Mouse (Mus musculus) embryonic facial prominence, embryonic 15.5 days (tissue): ENCODE results near the gene Fat1. TPM values are rescaled to one million over a fixed set of nuclear protein-coding genes. Genes with fewer than 3 reads are reported as not detected.

Experiments used
- ATAC-seq: fragments of 200-750 bp; cut with Nextera tagmentation; 2 replicates; pipeline ENCODE4 v1.8.0; 2017; ENCODE audit warnings: low read depth, moderate TSS enrichment; ENCODE audit not compliant: insufficient number of reproducible peaks, low FRiP score, low TSS enrichment
- H3K27ac ChIP-seq: fragments of 300-500 bp; sonication (generic); replicated peaks from 2 replicates; pipeline ENCODE4 v1.5.1; 2015; ENCODE audit warnings: mild to moderate bottlenecking, inconsistent platforms
- H3K27me3 ChIP-seq: fragments of 300-500 bp; sonication (generic); 2 replicates; pipeline ENCODE4 v1.6.1; 2015; ENCODE audit warnings: inconsistent platforms
- H3K36me3 ChIP-seq: fragments of 300-500 bp; sonication (generic); 2 replicates; pipeline ENCODE4 v1.6.1; 2015; ENCODE audit warnings: mild to moderate bottlenecking, inconsistent platforms
- H3K4me1 ChIP-seq: fragments of 300-500 bp; sonication (generic); 2 replicates; pipeline ENCODE4 v1.6.1; 2015; ENCODE audit warnings: inconsistent platforms
- H3K4me2 ChIP-seq: fragments of 300-500 bp; sonication (generic); replicated peaks from 2 replicates; pipeline ENCODE4 v1.6.1; 2015; ENCODE audit warnings: mild to moderate bottlenecking, inconsistent platforms
- H3K4me3 ChIP-seq: fragments of 300-500 bp; sonication (generic); replicated peaks from 2 replicates; pipeline ENCODE4 v1.5.1; 2015; ENCODE audit warnings: mild to moderate bottlenecking, inconsistent platforms
- H3K9ac ChIP-seq: fragments of 300-500 bp; sonication (generic); 2 replicates; pipeline ENCODE4 v1.6.1; 2015; ENCODE audit warnings: inconsistent platforms
- H3K9me3 ChIP-seq: fragments of 300-500 bp; sonication (generic); replicated peaks from 2 replicates; pipeline ENCODE4 v1.6.1; 2016; ENCODE audit warnings: inconsistent platforms
- WGBS: fragments of 180-500 bp; shearing (Covaris S2); methylation state at CpG from one replicate; pipeline ENCODE4 v1.1.7; 2015; 5-methylcytosine and 5-hydroxymethylcytosine counted together
- polyA plus RNA-seq: library from polyadenylated mRNA; unstranded; fragments of >200 nt; fragmentation: Nextera tagmentation; extraction: Ambion mirVana; gene quantifications from 2 replicates; pipeline ENCODE4 v1.2.1, GENCODE M21; 2015

The Fat1 gene
- polyA plus RNA-seq, 1 experiment from 2014 or later: 24.8 TPM

DNA sequence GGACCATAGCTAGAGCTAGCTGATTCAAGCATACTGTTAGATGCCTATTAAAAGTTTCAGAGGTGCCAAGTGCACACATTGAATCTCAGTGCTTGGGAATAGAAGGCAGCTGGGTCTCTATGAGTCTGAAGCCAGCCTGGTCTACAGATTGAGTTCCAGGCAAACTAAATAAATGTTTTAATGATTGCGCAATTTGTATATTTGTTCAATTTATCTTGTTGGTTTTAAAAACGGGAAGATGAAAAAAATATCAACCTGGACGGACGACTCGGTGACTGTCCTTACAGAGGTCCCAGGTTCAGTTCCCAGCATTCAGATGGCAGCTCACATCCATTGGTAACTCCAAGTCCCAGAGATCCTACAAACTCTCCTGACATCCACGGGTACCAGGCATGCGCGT lies 135.7 kb downstream of the Fat1 start:
- Histone ChIP-seq H3K27me3 (no peaks in the 10 kb centered on the region), H3K4me1 (peaks cover 4% of the 10 kb centered on the region), H3K27ac (no peak overlapping the region), H3K9ac (no peak overlapping the region), H3K4me3 (no peak overlapping the region), H3K4me2 (no peak overlapping the region), H3K36me3 (no peaks in the 10 kb centered on the region), H3K9me3 (no peaks in the 10 kb centered on the region)
- no peak for ATAC-seq
- WGBS: 92% methylated on average over 8 of the region's 8 CpGs

GRCm38 (mm10) chr8:45080850-45081249 lies 145.6 kb downstream of the Fat1 start:
- Histone ChIP-seq H3K4me2 (no peak overlapping the region), H3K4me3 (no peak overlapping the region), H3K9ac (no peak overlapping the region), H3K36me3 (no peaks in the 10 kb centered on the region), H3K9me3 (no peaks in the 10 kb centered on the region), H3K27ac (no peak overlapping the region), H3K4me1 (no peaks in the 10 kb centered on the region), H3K27me3 (no peaks in the 10 kb centered on the region)
- ATAC-seq: no peak
- WGBS: 85% methylated on average over 3 of the region's 3 CpGs

DNA sequence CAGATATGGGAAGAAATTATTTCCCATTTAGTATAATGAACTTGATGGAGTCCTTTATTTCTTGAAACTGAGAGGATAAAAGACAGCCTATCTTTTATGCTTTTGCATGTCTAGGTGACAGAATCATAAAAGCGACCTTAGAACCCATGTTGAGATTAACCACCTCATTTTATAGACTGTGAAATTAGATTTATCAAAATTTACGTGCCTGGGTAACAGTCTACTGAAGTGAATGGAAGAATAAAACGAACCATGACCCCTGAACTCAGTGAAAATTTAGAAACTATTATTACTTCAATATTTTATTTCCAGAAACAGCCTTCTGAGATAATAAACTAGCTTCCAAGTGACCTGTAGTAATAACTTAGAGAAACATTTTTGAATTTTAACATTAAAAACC lies 158.4 kb downstream of the Fat1 start:
- Histone ChIP-seq H3K9me3 (no peaks in the 10 kb centered on the region), H3K4me2 (no peak overlapping the region), H3K9ac (no peak overlapping the region), H3K4me3 (no peak overlapping the region), H3K4me1 (no peaks in the 10 kb centered on the region), H3K27me3 (no peaks in the 10 kb centered on the region), H3K36me3 (no peaks in the 10 kb centered on the region), H3K27ac (no peak overlapping the region)
- 67% methylated on average over 3 of the region's 3 CpGs for WGBS
- no peak for ATAC-seq

Other genes starting within 250 kb of the Fat1 start
- gene Mtnr1a, start 133.7 kb downstream of the Fat1 start, polyA plus RNA-seq: 0.30 TPM in 1 of 2 replicates, not detected in the other